Mouse (Mus musculus) heart, postnatal 36 days (tissue): ENCODE results near the gene Apoc1. TPM values are rescaled to one million over a fixed set of nuclear protein-coding genes. Genes with fewer than 3 reads are reported as not detected.

Source experiments
- DNase-seq, 2 experiments: peaks; one replicate each; pipeline ENCODE4 v3.0.0; 2021 to 2022
- intact Hi-C: fragments of 180-260 bp; cut with DNase I; formaldehyde crosslinking; loops from one replicate; pipeline ENCODE4 v1.15.1; 2025
- total RNA-seq, 2 experiments: library from RNA; stranded (reverse); gene quantifications; 2 replicates each; pipeline ENCODE4 v1.2.3; 2021

Apoc1 gene
- total RNA-seq, 2 experiments from 2014 or later: 1.2 to 3.3 TPM

DNA sequence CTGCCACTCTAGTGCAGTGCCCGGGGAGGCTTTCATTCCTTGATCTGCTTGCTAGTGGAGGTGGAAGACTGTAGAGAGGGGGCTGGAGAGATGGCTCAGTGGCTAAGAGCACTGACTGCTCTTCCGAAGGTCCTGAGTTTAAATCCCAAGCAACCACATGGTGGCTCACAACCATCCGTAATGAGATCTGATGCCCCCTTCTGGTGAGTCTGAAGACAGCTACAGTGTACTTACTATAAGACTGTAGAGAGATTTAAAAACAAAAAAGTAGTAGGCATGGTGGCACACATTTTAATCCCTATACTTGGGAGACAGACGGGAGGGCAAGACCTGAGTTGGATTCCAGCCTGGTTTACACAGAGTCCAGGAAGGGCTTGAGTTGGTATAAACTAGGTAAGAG lies 20.0 kb upstream of the Apoc1 start:
- DNase-seq: no peak
- intact Hi-C loops: loop anchor here (2.0 kb wide), 1 partner anchor 44 kb away; no protein-coding TSS in a partner anchor

DNA sequence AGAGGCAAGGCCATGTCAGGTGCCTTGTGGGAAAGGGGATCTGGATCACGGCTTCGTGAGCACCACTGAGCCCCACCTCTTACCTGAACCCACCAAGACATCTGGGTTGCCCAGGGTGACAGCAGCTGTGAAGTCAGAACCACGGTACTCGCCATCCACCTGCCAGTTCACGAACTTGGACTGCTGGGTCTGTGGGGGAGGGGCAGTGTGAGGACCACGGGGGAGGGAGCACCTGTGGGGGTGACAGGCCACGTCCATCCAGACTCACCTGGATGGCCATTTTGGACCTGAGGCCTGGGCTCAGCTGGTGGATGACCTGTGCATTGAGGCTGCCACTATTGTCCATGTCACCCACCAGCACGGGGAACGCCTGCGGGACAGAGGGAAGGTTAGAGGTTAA lies 18.2 kb upstream of the Apoc1 start:
- intact Hi-C loops: no loop called here
- no peak for DNase-seq

- no peak for DNase-seq
- intact Hi-C loops: loop anchor here (10.0 kb wide), 1 partner anchor 300 kb away; the partner anchor contains the start of genes Ckm and Klc3
These were observed 12.8 kb upstream of the Apoc1 start for GRCm38 (mm10) chr7:19705271-19705670.

GRCm38 (mm10) chr7:19704475-19704874 lies 12.0 kb upstream of the Apoc1 start:
- DNase-seq: no peak
- intact Hi-C loops: loop anchor here (5.0 to 10.0 kb wide), 2 partner anchors 38 to 300 kb away; partner anchors contain the start of genes Ckm and Klc3

GRCm38 (mm10) chr7:19702859-19703555 lies 10.5 kb upstream of the Apoc1 start:
- intact Hi-C loops: loop anchor here (5.0 to 10.0 kb wide), 2 partner anchors 39 to 298 kb away; partner anchors contain the start of genes Ckm and Klc3
- no peak for DNase-seq

GRCm38 (mm10) chr7:19701069-19701761 lies 8.8 kb upstream of the Apoc1 start:
- intact Hi-C loops: loop anchor here (1.0 to 10.0 kb wide), 3 partner anchors 32 to 296 kb away; partner anchors contain the start of genes Ckm and Klc3
- DNase-seq: peak; percentile 78 to 83

DNA sequence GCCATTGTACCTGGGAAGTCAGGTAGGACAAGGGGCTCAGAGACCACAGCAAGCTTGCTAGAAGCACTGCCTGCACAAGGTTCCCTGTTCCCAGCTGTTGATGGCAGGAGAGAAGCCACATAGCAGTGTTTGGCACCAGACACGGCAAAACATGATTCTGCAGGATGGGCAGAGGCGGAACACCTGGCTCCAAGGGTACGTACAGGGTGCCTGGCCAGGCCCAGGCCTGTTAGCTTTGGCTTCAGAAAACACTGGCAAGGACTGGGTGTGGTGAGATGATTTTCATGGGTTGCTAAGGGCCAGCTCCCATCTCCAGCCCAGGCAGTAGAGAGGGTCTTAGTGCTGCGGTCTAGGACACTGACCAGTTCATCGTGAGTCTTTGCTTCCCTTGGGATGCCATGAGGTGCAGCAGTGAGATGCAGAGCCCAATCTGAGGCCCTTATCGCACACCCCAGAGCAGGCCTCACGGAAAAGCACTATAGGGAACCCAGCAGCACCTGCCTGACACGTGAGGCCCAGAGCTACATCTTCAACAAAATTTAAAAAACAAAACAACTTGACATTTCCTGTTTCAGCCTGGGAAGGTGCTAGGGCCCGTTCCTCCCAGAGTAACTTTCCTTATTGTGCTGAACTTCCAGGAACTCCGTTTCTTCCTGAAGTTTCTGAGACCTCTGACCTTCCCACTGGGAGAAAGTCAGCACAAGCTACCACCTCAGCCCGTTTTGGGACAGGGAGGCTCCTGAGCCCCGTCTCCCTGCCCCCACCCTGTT lies 8.0 kb upstream of the Apoc1 start:
- no peak for DNase-seq
- intact Hi-C loops: loop anchor here (1.0 to 10.0 kb wide), 3 partner anchors 31 to 296 kb away; partner anchors contain the start of genes Ckm and Klc3

GRCm38 (mm10) chr7:19699827-19700148 lies 7.3 kb upstream of the Apoc1 start:
- intact Hi-C loops: loop anchor here (2.0 to 10.0 kb wide), 3 partner anchors 43 to 295 kb away; partner anchors contain the start of genes Ckm and Klc3
- no peak for DNase-seq

GRCm38 (mm10) chr7:19698907-19699826 lies 6.7 kb upstream of the Apoc1 start, which contains the start of gene Apoe:
Apoe (minus strand) TSS chr7:19699188.
- peak; percentile 63 to 70 for DNase-seq
- intact Hi-C loops: loop anchor here (2.0 kb wide), 1 partner anchor 74 kb away; no protein-coding TSS in a partner anchor

DNA sequence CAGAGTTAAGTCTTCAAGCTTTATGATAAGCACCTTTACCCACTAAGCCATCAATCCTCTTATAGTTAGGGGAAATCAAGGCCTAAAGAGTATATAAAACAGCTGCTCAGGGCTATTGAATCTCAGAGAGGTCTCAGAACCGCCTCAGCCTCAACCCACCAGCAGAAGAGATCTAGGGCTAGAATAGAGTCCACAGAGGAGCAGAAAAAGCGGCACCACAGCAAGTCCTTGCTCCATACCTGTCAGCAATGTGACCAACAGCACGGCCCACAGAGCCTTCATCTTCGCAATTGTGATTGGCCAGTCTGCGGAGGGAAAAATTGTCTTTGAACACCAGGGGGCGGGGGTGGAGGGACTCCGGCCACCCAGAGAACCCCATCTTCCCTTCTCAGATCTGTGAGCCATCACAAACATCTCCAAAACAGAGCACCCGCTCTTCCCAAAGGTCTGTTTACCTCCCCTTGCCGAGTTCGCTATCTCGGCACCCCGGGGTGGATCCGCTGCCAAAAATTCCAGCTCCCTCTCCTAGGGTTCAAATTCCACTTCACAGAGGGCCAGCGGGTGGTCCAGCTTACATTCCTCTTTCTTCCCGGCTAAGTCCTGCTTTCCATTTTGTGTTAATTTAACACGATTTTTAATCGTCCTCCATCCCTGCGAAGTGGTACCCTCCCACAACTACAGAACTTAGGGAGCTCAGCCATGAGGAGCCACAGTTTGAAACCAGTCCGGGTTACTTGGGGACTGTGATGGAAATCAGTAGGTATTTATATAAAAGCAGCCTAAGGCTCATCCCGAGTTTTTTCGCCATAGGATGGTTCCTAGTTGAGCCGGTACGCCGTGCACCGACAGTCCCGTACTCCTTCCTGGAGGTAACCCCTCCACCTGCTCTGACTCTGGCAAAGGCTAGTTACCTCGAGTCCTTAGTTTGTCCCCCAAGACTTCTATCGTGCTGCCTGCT lies 5.8 kb upstream of the Apoc1 start:
- intact Hi-C loops: loop anchor here (2.0 kb wide), 1 partner anchor 73 kb away; no protein-coding TSS in a partner anchor
- peak in 1 of 2 experiments; percentile 43 for DNase-seq

DNA sequence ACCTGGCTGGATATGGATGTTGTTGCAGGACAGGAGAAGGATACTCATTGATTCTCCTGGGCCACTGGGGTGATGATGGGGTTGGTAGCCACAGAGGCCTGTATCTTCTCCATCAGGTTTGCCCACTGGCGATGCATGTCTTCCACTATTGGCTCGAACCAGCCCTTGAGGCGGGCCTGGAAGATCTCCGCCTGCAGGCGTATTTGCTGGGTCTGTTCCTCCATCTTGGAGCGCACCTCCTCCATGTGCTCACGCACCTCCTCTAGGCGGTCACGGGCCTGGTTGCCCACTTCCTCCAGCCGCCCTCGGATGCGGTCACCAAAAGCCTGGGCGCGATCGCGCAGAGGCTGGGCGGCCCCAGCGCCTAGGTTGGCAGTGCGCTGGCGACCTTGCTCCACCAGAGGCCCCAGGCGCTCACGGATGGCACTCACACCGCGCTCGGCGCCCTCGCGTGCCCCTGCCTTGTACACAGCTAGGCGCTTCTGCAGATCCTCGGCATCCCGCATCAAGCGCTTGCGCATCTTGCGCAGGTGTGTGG lies 3.9 kb upstream of the Apoc1 start:
- no peak for DNase-seq
- intact Hi-C loops: no loop called here

- DNase-seq: no peak
- intact Hi-C loops: no loop called here
These were observed 3.4 kb upstream of the Apoc1 start for GRCm38 (mm10) chr7:19695881-19696280.

GRCm38 (mm10) chr7:19695213-19695594 lies 2.7 kb upstream of the Apoc1 start:
- no peak for DNase-seq
- intact Hi-C loops: no loop called here

- intact Hi-C loops: no loop called here
- no peak for DNase-seq
These were observed 2.1 kb upstream of the Apoc1 start for GRCm38 (mm10) chr7:19694336-19695212.

GRCm38 (mm10) chr7:19693421-19693820 lies 961 bp upstream of the Apoc1 start:
- DNase-seq: peak; percentile 61 to 63
- intact Hi-C loops: no loop called here

DNA sequence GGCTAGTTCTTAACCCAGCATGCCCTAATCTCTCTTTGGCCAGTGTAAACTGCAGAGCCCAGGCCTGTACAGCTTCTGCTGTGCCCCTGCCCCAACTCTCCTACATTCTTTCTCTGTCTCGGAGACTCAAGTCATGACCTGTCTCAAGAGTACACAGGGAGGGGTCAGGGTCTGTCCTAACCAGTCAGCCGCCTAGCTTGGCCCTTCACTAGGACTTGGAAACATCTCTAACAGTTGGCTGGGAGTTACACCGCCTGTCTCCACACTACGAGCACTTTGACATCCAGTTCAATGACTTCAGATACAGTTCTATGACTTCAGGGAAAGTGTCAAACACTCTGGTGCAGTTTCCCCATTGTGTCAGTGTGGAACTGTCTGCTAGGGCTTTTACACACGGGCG lies 1.0 kb downstream of the Apoc1 start:
- no peak for DNase-seq
- intact Hi-C loops: no loop called here

- intact Hi-C loops: no loop called here
- DNase-seq: no peak
These were observed 1.6 kb downstream of the Apoc1 start for GRCm38 (mm10) chr7:19690845-19691244.
